Mouse (Mus musculus): ENCODE data around the gene Dnajc7.

DNA sequence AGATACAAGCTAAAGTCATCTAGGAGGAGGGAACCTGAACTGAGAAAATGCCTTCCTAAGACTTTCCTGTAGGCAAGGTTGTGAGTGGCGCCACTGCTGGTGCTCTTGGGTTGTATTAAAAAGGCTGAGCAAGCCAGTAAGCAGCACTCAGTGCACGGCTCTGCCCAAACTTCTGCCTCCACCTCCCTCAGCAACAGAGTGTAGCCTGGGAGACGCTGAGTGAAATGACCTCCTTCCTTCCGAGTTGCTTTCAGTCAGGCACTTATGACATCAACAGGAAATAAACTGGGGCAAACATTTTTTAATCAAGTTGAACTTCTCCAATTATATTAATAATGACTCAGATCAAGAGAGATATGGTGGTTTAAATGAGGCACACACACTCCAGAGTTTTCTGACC lies 11.2 kb downstream of the Dnajc7 start:
- TF ChIP-seq CTCF (IDR thresholded peaks at IDR 0.05; ENCODE audit: borderline replicate concordance, extremely low read depth, insufficient read depth, insufficient read length) (no peak), POLR2A (IDR thresholded peaks at IDR 0.05; ENCODE audit: borderline replicate concordance, extremely low read depth, insufficient read depth, insufficient read length, poor library complexity, severe bottlenecking) (no peak)

Measured in brain, embryonic 14.5 days (tissue).